Mouse (Mus musculus): ENCODE measurements around the gene Ssr4.
"Not testable (repeated sequence)": the region's sequence is repeated elsewhere in the genome, so short reads cannot be mapped to it uniquely, and the experiment has no call there.

Gene Ssr4

DNA sequence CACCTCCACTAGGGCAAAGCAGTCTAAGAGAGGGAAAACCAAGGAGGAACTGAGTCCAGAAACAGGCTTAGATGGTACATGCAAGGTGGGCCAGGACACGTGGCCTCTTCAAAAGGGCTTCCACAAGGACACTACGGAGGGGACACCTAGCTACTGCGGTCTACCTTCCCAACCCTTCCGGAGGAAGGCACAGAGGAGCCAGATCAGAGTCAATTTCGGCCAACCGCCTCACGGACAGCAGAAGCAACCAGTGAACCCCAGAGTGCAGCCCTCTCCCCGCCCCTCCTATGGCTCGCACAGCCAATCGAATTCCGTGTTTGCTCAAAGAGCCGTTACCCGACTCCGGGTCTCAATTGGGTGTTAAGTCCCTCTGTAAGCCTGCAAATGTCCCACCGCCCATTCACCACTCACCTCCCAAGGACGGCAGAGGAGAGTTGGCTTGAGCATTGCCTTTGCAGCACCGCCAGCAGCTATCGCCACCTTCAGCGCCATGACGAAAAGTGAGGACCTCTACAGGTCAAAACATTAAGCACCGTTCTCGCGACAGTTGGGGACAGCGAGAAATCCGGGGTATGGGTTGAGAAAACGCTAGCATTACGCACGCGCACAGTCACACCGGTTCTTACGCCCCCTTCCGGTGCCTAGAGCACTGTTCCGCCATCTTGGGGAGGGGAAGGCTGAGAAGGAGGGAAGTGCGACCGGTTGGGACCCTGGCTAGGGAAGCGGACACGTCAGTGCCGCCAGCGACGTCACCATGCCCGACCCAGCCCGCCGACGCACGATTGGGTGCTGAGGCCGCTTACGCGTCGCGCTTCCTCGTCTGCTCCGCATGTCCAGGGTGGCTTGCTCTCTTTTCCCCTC lies at the start of gene Ssr4, which contains the start of gene Idh3g:
Gene Ssr4, plus strand, starts transcription at position 665 of the 861 bp plus-strand sequence.
Gene Idh3g, minus strand, starts transcription at position 534 of the 861 bp plus-strand sequence.
- DNase-seq (ENCODE audit: low spot score), result peak; percentile 90

DNA sequence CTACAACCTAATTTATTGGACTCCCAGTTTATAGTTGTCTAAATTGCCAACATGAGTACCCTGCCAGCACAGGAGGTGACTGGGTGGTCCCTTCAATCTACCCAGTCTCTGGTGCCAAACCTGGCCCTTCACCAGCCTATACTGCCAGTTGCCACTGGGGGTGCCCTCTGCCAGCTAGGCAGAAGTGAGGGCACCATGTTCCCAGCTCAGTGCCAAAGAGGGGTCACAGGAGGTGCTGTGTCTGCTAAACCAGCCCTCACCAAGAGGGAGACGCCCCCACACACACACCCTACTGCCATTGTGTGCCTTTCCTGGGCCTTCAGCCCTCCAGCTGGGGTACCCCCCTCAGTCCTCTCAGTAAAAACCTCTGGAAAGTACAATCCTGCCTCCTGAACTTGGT lies 48.7 kb upstream of the Ssr4 start:
- DNase-seq (ENCODE audit: low spot score), result no peak

DNA sequence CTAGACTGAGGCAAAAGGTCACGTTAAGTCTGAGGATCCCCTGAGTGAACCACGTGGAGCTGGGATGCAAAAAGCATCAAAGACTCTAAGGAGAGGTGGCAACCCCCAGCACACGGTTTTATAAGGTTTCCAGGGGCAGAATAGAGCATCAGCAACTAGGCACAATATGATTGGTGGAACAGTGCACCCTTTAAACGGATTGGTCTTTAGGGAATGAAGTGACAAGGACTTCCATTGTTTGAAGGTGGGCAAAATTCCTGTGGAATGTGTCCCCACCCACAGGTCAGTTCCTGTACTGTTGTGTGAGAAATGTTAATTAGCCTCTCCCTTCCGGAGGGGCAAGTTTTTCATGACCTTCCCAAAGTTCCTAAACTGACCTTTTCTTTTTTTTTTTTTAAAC lies 47.7 kb upstream of the Ssr4 start:
- DNase-seq (ENCODE audit: low spot score), result no peak

- not testable (repeated sequence) for DNase-seq (ENCODE audit: low spot score)
These were observed 47.0 kb upstream of the Ssr4 start for GRCm38 (mm10) chrX:73739841-73740240.

DNA sequence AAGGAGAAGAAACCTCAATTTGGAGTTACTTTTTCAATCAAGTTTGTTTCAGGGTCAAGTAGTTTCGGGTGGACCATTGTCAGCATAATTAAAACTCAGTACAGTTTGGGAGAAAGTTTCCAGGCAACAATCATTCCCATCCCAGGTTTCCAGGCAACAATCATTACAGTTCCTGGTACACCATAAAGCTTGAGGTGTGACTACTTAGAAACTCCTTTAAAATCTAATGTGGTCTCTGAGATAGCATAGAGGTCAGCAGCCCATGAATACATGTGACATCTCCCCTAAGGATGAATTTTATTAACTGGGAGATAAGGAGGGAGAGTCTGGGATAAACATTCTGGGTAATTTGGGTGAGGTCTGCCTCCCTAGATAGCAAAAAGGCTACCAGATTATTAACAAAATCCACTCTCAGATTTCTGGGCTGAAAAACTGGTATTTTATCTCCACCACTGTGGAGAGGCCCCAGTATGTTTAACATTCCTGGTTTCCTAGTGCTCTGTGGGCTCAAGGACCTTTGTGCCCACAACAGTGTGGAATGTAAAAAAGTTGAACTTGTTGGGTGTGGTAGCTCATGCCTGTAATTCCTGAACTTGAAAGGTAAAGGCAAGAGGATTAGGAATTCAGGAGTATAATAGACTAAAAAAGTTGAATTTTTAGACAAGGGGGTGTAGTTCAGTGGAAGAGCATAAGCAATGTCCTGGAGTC lies 41.9 kb upstream of the Ssr4 start:
- DNase-seq (ENCODE audit: low spot score), result no peak

- DNase-seq (ENCODE audit: low spot score), result no peak
These were observed 37.9 kb upstream of the Ssr4 start for GRCm38 (mm10) chrX:73748977-73749376.

GRCm38 (mm10) chrX:73756334-73757140 lies 30.3 kb upstream of the Ssr4 start, which contains the start of gene Plxnb3:
Plxnb3 (plus strand) TSS chrX:73757090.
- no peak for DNase-seq (ENCODE audit: low spot score)

GRCm38 (mm10) chrX:73758611-73759290 lies 28.1 kb upstream of the Ssr4 start:
- DNase-seq (ENCODE audit: low spot score), result no peak

- DNase-seq (ENCODE audit: low spot score), result no peak
These were observed 21.5 kb upstream of the Ssr4 start for GRCm38 (mm10) chrX:73765311-73765710.

DNA sequence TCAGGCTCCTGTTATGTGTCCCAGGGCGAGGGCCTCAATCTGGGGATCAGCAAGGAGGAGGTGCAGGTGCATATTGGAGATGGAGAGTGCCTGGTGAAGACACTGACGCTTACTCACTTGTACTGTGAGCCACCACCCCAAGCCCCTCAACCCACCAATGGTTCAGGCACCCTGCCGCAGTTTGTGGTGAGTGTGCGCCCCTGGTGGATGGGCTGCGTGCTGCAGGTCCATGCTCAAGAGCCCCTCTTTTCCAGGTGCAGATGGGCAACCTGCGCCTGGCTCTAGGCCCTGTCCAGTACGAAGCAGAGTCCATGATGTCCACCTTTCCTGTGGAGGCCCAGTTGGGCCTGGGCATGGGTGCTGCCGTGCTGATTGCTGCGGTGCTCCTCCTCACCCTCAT lies 19.6 kb upstream of the Ssr4 start:
- DNase-seq (ENCODE audit: low spot score), result no peak

DNA sequence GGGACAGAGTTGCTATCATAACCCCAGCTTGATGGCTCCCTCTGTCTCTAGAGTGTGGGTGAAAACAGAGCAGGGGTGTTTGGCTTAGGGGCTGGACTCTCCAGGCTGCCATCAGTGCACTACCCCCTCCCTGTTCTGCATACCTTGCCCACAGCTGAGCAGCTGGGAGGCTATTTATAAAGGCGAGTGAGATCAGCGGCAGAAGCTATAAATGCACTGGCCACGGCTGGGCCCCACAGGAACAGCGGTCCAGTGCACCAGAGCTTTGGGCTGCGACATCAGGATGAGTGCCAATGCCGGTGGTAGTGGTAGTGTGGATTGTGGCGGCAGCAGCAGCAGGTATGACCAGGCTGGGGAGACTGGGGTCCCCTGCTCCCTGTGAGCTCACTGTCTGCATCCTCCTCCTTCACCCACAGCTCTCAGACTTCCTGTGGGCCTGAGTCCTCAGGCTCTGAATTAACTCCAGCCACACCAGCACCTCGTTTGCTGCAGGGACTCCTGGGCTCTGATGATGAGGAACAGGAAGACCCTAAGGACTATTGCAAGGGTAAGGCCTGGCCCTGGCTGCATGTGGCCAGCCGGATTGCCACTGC lies 12.6 kb upstream of the Ssr4 start, which contains the start of gene Srpk3:
Gene Srpk3, plus strand, starts transcription at position 238 of the 593 bp plus-strand sequence.
- no peak for DNase-seq (ENCODE audit: low spot score)

GRCm38 (mm10) chrX:73774802-73775483 lies 11.9 kb upstream of the Ssr4 start:
- DNase-seq (ENCODE audit: low spot score), result no peak

GRCm38 (mm10) chrX:73782227-73782626 lies 4.6 kb upstream of the Ssr4 start:
- DNase-seq (ENCODE audit: low spot score), result no peak

DNA sequence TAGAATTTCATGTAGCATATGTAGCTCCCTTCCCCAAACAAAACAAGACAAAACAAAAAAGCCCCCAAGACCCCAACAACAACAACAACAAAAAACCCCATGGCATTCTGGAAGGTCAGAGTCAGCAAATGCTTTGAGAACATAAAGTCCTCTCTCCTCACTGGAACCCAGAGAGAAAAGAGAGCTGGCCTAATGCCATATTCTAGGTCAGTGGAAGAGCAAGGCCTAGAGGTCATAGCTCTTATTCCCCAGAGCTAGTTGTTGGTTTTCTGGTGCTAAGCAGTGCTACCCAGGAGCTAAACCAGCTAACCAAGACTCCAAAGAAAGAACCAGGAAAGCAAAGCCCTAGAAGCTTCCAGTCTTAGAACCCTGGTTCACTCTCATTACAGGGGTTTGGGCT lies 1.2 kb upstream of the Ssr4 start:
- DNase-seq (ENCODE audit: low spot score), result no peak

- DNase-seq (ENCODE audit: low spot score), result no peak
These were observed 364 bp downstream of the Ssr4 start for GRCm38 (mm10) chrX:73787225-73787558.

DNA sequence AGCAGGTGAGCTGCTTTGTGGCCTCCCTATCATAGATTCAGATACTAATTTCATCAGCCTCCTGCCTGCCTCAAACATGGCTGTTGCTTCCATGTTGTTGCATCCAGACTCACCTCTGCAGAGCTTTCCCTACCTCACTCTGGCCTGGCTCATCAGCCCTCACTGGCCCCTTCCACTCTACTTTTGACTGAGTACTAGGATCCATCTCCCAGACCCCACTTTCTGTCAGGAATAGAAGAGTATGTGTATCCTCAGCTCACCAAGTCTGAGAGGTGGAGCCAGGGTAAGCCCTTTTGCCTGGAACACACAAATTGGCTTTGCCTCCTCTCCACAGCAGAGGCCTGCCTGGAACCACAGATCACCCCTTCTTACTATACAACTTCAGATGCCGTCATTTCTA lies 1.7 kb downstream of the Ssr4 start:
- no peak for DNase-seq (ENCODE audit: low spot score)

- no peak for DNase-seq (ENCODE audit: low spot score)
These were observed 6.2 kb downstream of the Ssr4 start for GRCm38 (mm10) chrX:73793039-73793438.

GRCm38 (mm10) chrX:73793505-73793904 lies 6.7 kb downstream of the Ssr4 start:
- DNase-seq (ENCODE audit: low spot score), result no peak

DNA sequence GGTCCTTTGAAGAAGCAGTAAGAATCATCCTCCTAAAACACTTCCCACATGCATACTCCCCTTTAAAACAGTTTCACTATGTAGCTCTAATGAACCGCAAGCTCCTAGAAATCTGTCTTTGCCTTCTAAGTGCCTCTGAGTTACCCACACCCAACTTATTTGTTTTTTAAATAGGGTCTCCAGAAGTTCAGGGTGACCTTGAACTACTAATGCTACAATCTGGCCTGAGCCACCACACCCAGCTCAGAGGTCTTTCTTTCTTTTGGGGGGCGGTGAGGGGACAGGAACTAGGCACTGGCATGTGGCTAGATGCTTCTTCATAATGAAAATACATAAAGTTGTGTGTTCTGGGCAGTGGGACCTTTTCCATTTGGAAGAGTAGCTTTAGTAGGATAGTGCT lies 10.7 kb downstream of the Ssr4 start:
- DNase-seq (ENCODE audit: low spot score), result no peak

GRCm38 (mm10) chrX:73798502-73798901 lies 11.7 kb downstream of the Ssr4 start:
- DNase-seq (ENCODE audit: low spot score), result peak; percentile 47

DNA sequence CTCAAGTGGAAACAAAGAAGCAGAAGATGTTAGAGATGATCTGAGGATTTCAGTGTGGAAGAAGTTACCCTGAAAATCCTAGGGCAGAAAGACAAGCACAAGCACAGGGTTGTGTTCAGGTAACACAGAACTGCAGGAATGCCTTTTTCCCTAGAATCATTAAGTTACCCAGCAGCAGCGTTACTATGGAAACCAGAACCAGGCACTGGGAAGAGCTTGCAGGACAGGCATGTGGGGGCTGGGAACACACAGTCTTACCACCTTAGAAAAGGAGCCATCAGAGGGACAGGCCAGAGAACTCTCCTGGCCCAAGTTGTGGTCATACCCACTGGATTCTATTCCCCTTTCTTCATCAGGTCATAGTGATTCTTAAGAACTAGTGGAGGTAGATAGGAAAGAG lies 19.0 kb downstream of the Ssr4 start:
- DNase-seq (ENCODE audit: low spot score), result no peak
